Mouse (Mus musculus) gastrocnemius, postnatal 25 days (tissue): Measurements from ENCODE around the gene Gimap4. TPM values are rescaled to one million over a fixed set of nuclear protein-coding genes. Genes with fewer than 3 reads are reported as not detected.
"Not testable (repeated sequence)": the region's sequence is repeated elsewhere in the genome, so short reads cannot be mapped to it uniquely, and the experiment has no call there.

Source experiments
- DNase-seq: peaks from one replicate; pipeline ENCODE4 v3.0.0; 2022
- total RNA-seq, 2 experiments: library from RNA; stranded (reverse); gene quantifications; 1 replicate in 1 of 2; 2 replicates in 1 of 2; pipeline ENCODE4 v1.2.3; 2021

Gimap4 gene
- total RNA-seq, 2 experiments from 2014 or later: 5.1 to 7.7 TPM

- no peak for DNase-seq
Measured at GRCm38 (mm10) chr6:48675931-48676859, 8.2 kb upstream of the Gimap4 start, which contains the start of gene Gimap9. Gimap9 (plus strand) TSS chr6:48676129.

- DNase-seq: no peak
Measured at GRCm38 (mm10) chr6:48676860-48677415, 7.4 kb upstream of the Gimap4 start.

- DNase-seq: no peak
Measured at GRCm38 (mm10) chr6:48677492-48678345, 6.6 kb upstream of the Gimap4 start.

- DNase-seq: no peak
Measured at GRCm38 (mm10) chr6:48678391-48678790, 6.0 kb upstream of the Gimap4 start.

- no peak for DNase-seq
Measured at GRCm38 (mm10) chr6:48679701-48680100, 4.6 kb upstream of the Gimap4 start.

GRCm38 (mm10) chr6:48680421-48680820 lies 3.9 kb upstream of the Gimap4 start:
- DNase-seq: no peak

- DNase-seq: no peak
Measured at GRCm38 (mm10) chr6:48681472-48682090, 2.8 kb upstream of the Gimap4 start.

- DNase-seq: no peak
Measured at GRCm38 (mm10) chr6:48682271-48682670, 2.1 kb upstream of the Gimap4 start.

GRCm38 (mm10) chr6:48683263-48683821 lies 1.0 kb upstream of the Gimap4 start:
- not testable (repeated sequence) for DNase-seq

GRCm38 (mm10) chr6:48684806-48685205 lies 457 bp downstream of the Gimap4 start:
- DNase-seq: no peak

GRCm38 (mm10) chr6:48685251-48685650 lies 902 bp downstream of the Gimap4 start:
- no peak for DNase-seq

- DNase-seq: no peak
Measured at GRCm38 (mm10) chr6:48685694-48686665, 1.6 kb downstream of the Gimap4 start.

- no peak for DNase-seq
Measured at GRCm38 (mm10) chr6:48687077-48687476, 2.7 kb downstream of the Gimap4 start.

GRCm38 (mm10) chr6:48689320-48689719 lies 5.0 kb downstream of the Gimap4 start:
- no peak for DNase-seq

GRCm38 (mm10) chr6:48692962-48693361 lies 8.6 kb downstream of the Gimap4 start:
- DNase-seq: no peak

GRCm38 (mm10) chr6:48696830-48697554 lies 12.6 kb downstream of the Gimap4 start:
- DNase-seq: no peak

- DNase-seq: no peak
Measured at GRCm38 (mm10) chr6:48697555-48697930, 13.2 kb downstream of the Gimap4 start.

- DNase-seq: no peak
Measured at GRCm38 (mm10) chr6:48698066-48698856, 13.9 kb downstream of the Gimap4 start.

- DNase-seq: no peak
Measured at GRCm38 (mm10) chr6:48698888-48699287, 14.5 kb downstream of the Gimap4 start.
